Mouse (Mus musculus) embryonic facial prominence, embryonic 15.5 days (tissue): ENCODE measurements around the gene Map3k12. TPM values are rescaled to one million over a fixed set of nuclear protein-coding genes. Genes with fewer than 3 reads are reported as not detected.
A peak's percentile ranks its signal among the peaks of the same experiment; 100 is the strongest.

Experiments used
- ATAC-seq: fragments of 200-750 bp; cut with Nextera tagmentation; 2 replicates; pipeline ENCODE4 v1.8.0; 2017; ENCODE audit warnings: low read depth, moderate TSS enrichment; ENCODE audit not compliant: insufficient number of reproducible peaks, low FRiP score, low TSS enrichment
- H3K27ac ChIP-seq: fragments of 300-500 bp; sonication (generic); replicated peaks from 2 replicates; pipeline ENCODE4 v1.5.1; 2015; ENCODE audit warnings: mild to moderate bottlenecking, inconsistent platforms
- H3K27me3 ChIP-seq: fragments of 300-500 bp; sonication (generic); 2 replicates; pipeline ENCODE4 v1.6.1; 2015; ENCODE audit warnings: inconsistent platforms
- H3K36me3 ChIP-seq: fragments of 300-500 bp; sonication (generic); 2 replicates; pipeline ENCODE4 v1.6.1; 2015; ENCODE audit warnings: mild to moderate bottlenecking, inconsistent platforms
- H3K4me1 ChIP-seq: fragments of 300-500 bp; sonication (generic); 2 replicates; pipeline ENCODE4 v1.6.1; 2015; ENCODE audit warnings: inconsistent platforms
- H3K4me2 ChIP-seq: fragments of 300-500 bp; sonication (generic); replicated peaks from 2 replicates; pipeline ENCODE4 v1.6.1; 2015; ENCODE audit warnings: mild to moderate bottlenecking, inconsistent platforms
- H3K4me3 ChIP-seq: fragments of 300-500 bp; sonication (generic); replicated peaks from 2 replicates; pipeline ENCODE4 v1.5.1; 2015; ENCODE audit warnings: mild to moderate bottlenecking, inconsistent platforms
- H3K9ac ChIP-seq: fragments of 300-500 bp; sonication (generic); 2 replicates; pipeline ENCODE4 v1.6.1; 2015; ENCODE audit warnings: inconsistent platforms
- H3K9me3 ChIP-seq: fragments of 300-500 bp; sonication (generic); replicated peaks from 2 replicates; pipeline ENCODE4 v1.6.1; 2016; ENCODE audit warnings: inconsistent platforms
- WGBS: fragments of 180-500 bp; shearing (Covaris S2); methylation state at CpG from one replicate; pipeline ENCODE4 v1.1.7; 2015; 5-methylcytosine and 5-hydroxymethylcytosine counted together
- polyA plus RNA-seq: library from polyadenylated mRNA; unstranded; fragments of >200 nt; fragmentation: Nextera tagmentation; extraction: Ambion mirVana; gene quantifications from 2 replicates; pipeline ENCODE4 v1.2.1, GENCODE M21; 2015

Map3k12 gene
- polyA plus RNA-seq, 1 experiment from 2014 or later = 21.3 TPM

DNA sequence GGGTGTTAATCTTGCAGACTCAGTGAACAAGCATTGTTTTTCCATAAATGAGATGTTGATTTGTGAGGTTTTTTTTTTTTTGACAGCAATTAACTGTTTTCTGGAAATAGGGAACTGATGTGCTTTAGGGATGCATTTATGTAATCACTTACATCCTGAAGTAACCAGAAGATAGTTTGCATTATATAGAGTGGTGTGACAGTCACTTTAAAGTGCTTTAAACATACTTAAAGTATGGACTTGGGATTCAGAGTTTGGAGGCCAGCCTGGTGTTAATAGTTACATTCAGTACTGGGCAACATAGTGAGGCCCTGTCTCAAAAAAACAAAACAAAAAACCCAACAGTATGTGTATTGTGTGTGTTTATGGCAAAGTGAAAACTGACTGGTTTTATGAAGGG is 45.1 kb downstream of the Map3k12 start:
- peak overlapping the region; percentile 93; the same call in 1 of the 2 replicates for H3K9ac ChIP-seq
- no peaks in the 10 kb centered on the region for H3K27me3 ChIP-seq
- H3K9me3 ChIP-seq = no peaks in the 10 kb centered on the region
- ATAC-seq = no peak
- H3K4me3 ChIP-seq = peak overlapping the region; percentile 86
- peaks cover 39% of the 10 kb centered on the region for H3K36me3 ChIP-seq
- peaks cover 15% of the 10 kb centered on the region for H3K4me1 ChIP-seq
- peak overlapping the region; percentile 52 for H3K4me2 ChIP-seq
- no peak overlapping the region for H3K27ac ChIP-seq

DNA sequence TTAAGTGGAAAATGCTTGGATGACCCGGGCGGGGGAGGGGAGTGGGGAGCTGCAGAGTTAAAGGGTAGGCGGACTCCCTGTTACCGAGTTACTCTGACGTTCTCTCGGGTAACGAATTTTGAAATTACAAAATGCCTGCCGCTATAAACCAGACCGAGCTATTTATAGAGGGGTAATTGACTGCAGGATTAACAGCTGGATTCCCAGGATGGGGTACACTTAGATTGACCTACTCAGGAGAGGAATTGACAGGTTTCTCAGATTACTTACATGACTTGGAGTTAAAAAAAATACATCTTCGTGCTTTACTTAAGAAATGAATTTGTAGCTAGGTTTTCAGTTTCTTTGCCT is 45.6 kb downstream of the Map3k12 start:
- Histone ChIP-seq H3K36me3 (peaks cover 36% of the 10 kb centered on the region), H3K9ac (peak overlapping the region; percentile 93), H3K27me3 (no peaks in the 10 kb centered on the region), H3K4me3 (peak overlapping the region; percentile 86), H3K27ac (peak overlapping the region; percentile 98), H3K4me2 (peak overlapping the region; percentile 52), H3K4me1 (peaks cover 15% of the 10 kb centered on the region), H3K9me3 (no peaks in the 10 kb centered on the region)
- WGBS = 1% methylated on average over 10 of the region's 10 CpGs
- ATAC-seq = no peak

DNA sequence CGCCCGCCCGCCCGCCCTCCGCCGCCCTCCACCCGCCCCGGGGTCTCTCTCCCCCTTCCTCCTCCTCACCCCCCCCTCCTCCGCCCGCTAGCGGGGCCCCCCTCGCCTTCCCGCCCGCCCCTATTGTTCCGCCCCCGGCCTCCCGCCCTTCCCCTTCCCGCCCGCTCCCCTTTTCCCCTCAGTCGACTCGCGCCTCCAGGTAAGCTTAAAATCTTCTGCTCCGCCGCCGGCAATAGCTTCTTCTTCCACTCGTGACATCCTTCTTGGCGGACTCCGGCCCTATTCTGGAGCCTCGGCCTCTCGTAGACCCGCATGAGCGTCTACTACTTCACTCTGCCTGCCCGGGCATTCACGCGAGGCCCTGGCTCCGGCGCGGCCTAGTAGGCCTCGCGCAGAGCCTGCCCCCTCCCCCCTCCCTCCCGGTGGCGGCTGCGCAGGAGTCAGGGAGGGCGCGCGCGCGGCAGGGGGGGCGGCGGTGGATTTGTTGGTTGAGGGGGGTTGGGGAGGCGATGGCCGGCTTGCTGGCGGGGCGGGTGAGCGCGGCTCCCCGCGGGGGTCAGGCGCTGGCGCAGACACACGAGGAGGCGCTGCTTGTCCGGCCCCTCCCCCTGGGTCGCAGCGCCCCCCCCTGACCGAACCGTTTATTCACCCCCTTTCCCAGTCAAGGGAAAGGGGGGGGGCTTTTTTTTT is 46.1 kb downstream of the Map3k12 start:
- H3K9me3 ChIP-seq = no peaks in the 10 kb centered on the region
- peak; percentile 68 for ATAC-seq
- peaks cover 31% of the 10 kb centered on the region for H3K36me3 ChIP-seq
- peaks cover 15% of the 10 kb centered on the region for H3K4me1 ChIP-seq
- H3K27ac ChIP-seq = peak overlapping the region; percentile 98
- under 1% methylated on average over 42 of the region's 67 CpGs for WGBS
- H3K9ac ChIP-seq = peak overlapping the region; percentile 93
- H3K4me2 ChIP-seq = peak overlapping the region; percentile 52
- no peaks in the 10 kb centered on the region for H3K27me3 ChIP-seq
- H3K4me3 ChIP-seq = peak overlapping the region; percentile 86

DNA sequence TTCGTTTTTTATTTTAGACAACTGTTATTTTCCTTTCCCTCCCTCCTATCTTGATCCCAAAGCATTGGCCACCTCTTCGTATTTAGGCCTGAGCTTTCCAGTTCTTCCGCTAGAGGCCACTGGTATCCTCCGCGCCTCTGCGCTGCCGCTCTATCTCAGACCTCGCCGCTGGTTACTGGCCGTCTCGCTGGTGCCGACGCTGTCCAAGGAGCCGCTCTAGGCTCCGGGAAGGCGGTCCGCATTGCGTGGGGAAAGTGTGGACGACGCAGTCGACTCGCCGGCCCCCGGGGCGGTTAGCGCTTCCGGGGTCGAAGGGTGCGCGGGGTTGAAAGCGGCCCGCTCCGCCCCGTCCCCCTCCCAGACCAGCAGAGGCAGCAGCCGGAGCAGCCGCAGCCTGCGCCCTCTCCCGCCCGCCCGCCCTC is 46.7 kb downstream of the Map3k12 start, which contains the start of gene Pcbp2:
TSS of gene Pcbp2 (plus strand) at position 357 of the 422 bp plus-strand sequence.
- ATAC-seq = peak; percentile 98
- WGBS = under 1% methylated on average over 36 of the region's 40 CpGs

DNA sequence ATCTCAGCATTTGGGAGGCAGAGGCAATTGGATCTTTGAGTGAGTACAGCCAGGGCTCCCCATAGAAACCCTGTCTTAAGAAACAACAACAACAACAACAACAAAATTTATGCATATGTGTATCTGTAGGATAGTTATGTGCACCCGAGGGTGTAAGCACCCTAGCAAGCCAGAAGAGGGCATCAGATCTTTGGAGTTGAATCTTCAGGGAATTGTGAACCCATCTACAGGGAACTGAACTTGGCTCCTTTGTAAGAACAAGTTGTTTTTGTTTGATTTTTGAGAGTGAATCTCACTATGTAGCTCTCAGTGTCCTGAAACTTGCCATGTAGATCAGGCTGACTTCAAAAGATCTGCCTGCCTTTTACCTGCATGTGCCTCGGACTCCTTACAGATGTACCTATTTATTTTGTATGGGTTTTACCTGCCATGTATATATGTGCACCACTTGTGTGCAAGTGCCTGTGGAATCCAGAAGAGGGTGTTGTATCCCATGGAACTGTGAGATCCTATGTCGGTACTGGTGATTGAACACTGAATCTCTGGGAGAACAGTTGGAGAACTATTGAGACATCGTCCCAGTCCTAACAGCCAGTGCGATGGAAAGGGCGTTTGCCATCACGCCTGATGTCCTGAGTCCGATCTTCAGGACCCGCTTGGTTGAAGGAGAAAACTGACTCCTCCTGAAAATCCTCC is 48.0 kb downstream of the Map3k12 start:
- Histone ChIP-seq H3K27me3 (no peaks in the 10 kb centered on the region), H3K4me3 (no peak overlapping the region), H3K27ac (no peak overlapping the region), H3K36me3 (peaks cover 12% of the 10 kb centered on the region; the same call in 1 of the 2 replicates), H3K9ac (no peak overlapping the region), H3K9me3 (no peaks in the 10 kb centered on the region), H3K4me2 (no peak overlapping the region), H3K4me1 (peaks cover 15% of the 10 kb centered on the region)
- 94% methylated on average over 9 of the region's 9 CpGs for WGBS
- ATAC-seq = no peak

More for the DNA sequence above, 46.7 kb downstream of the Map3k12 start, which contains the start of gene Pcbp2:
- Histone ChIP-seq H3K4me1 (peaks cover 15% of the 10 kb centered on the region), H3K27me3 (no peaks in the 10 kb centered on the region), H3K9me3 (no peaks in the 10 kb centered on the region), H3K27ac (peak within 1 kb of the TSS; percentile 98), H3K4me3 (peak within 1 kb of the TSS; percentile 86), H3K9ac (peak within 1 kb of the TSS; percentile 93), H3K36me3 (peaks cover 25% of the 10 kb centered on the region), H3K4me2 (peak within 1 kb of the TSS; percentile 52)

DNA sequence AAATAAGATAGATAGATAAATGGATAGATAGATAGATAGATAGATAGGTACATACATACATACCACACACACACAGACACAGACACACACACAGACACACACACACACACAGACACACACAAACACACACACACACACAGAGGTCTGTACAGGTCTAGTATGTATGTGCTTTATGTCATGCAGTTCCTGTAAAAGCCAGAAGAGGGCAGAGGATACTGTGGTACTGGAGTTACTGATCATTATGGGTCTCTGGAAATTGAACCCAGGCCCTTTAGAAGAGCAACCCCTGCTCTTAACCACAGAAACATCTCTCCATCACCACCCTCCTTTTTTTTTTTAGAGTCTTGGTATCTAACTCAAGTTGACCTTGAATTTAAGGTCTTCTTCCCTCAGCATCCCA is 53.2 kb downstream of the Map3k12 start:
- H3K4me2 ChIP-seq = no peak overlapping the region
- no peaks in the 10 kb centered on the region for H3K27me3 ChIP-seq
- H3K9ac ChIP-seq = no peak overlapping the region
- no peak overlapping the region for H3K4me3 ChIP-seq
- ATAC-seq = no peak
- H3K36me3 ChIP-seq = peaks cover 11% of the 10 kb centered on the region
- no peaks in the 10 kb centered on the region for H3K9me3 ChIP-seq
- no peak overlapping the region for H3K27ac ChIP-seq
- peaks cover 16% of the 10 kb centered on the region for H3K4me1 ChIP-seq

DNA sequence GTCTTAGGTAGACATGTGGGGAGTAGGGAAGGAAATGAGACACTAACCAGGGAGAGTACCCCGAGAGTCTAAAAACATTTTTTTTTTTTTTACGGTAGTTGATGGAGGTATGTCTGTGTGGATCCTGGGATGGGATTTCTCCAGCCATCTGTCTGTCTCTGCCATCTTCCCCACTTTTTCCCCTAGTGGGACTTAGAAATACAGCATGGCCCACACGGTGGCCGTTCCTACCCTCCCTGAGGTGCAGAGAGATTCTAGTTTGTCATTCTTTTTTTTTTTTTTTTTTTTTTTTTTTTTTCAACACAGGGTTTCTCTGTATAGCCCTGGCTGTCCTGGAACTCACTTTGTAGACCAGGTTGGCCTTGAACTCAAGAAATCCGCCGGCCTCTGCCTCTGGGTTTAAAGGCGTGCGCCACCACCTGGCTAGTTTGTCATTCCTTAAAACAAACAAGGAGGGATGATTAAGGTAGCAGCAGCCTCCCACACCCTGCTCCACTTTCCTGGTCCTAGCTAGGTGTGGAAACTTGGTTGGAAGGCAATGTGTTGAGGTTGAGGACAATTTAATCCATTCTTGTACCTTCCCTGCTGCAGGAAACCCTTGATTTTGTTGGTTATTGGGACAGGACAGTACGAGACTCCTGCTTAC is 55.3 kb downstream of the Map3k12 start:
- ATAC-seq = no peak
- no peaks in the 10 kb centered on the region for H3K27me3 ChIP-seq
- H3K4me1 ChIP-seq = peaks cover 19% of the 10 kb centered on the region
- no peak overlapping the region for H3K9ac ChIP-seq
- no peaks in the 10 kb centered on the region for H3K9me3 ChIP-seq
- no peak overlapping the region for H3K4me3 ChIP-seq
- H3K36me3 ChIP-seq = peaks cover 8% of the 10 kb centered on the region
- H3K27ac ChIP-seq = no peak overlapping the region
- no peak overlapping the region for H3K4me2 ChIP-seq
- WGBS = 79% methylated on average over 9 of the region's 9 CpGs

DNA sequence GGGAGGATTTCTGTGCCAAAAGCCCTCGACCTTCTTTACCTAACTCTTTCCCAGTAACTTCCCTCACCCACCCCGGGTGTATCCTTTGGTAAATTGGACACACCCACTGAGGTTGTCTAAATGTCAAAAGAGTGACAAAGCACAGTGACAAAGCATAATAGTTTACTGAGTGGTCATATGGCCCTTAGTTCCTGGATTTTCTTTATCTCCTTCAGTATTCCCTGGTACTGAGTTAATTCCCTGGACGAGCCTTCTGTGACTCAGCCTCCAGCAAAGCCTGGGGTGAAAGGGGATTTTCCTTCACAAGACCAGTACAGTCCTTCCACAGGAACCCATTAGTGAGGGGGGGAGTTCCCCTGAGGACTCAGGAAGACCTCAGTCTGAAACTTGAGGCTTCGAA is 55.9 kb downstream of the Map3k12 start:
- no peak for ATAC-seq
- H3K4me3 ChIP-seq = no peak overlapping the region
- no peaks in the 10 kb centered on the region for H3K27me3 ChIP-seq
- 52% methylated on average over 4 of the region's 4 CpGs for WGBS
- H3K4me2 ChIP-seq = no peak overlapping the region
- peaks cover 8% of the 10 kb centered on the region for H3K36me3 ChIP-seq
- no peaks in the 10 kb centered on the region for H3K9me3 ChIP-seq
- no peak overlapping the region for H3K9ac ChIP-seq
- peaks cover 19% of the 10 kb centered on the region for H3K4me1 ChIP-seq
- no peak overlapping the region for H3K27ac ChIP-seq

DNA sequence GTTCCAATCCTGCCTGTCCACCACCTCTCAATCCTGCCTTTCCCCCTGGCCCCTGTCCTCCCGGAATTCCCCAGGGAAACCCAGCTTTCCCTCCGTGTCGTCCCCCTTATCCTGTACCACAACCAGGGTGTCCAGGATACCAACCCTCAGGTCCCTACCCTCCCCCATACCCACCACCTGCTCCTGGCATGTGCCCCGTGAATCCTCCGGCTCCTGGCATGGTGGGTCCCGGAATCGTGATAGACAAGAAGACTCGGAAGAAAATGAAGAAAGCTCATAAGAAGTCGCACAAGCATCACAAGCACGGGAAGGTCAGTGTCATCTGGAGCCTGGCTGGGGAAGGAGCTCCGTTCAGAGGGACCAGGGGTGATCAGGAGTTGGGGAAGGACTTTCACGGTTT is 56.5 kb downstream of the Map3k12 start:
- Histone ChIP-seq H3K4me3 (no peak overlapping the region), H3K4me1 (peaks cover 19% of the 10 kb centered on the region), H3K36me3 (peaks cover 8% of the 10 kb centered on the region), H3K9me3 (no peaks in the 10 kb centered on the region), H3K4me2 (no peak overlapping the region), H3K27me3 (no peaks in the 10 kb centered on the region), H3K27ac (no peak overlapping the region), H3K9ac (no peak overlapping the region)
- no peak for ATAC-seq
- WGBS = 76% methylated on average over 12 of the region's 12 CpGs

DNA sequence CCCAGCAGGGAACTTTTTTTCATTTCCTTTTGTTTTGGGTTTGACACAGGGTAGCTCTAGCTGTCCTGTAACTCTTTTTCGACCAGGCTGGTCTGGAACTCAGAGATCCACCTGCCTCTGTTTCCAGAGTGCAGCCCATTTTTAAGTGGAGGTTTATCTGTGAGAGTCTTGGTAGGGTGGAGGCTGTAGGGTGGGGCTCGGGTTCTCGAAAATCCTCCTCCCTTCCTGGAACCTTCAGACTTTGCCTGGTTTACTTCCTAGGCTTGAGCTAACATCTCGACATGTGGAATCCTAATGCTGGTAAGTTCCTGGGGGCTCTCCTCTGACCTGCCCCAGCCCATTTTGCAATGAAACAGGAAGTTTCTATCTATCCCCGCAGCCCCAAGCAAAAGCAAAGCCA is 57.0 kb downstream of the Map3k12 start:
- H3K36me3 ChIP-seq = peaks cover 8% of the 10 kb centered on the region
- H3K9ac ChIP-seq = no peak overlapping the region
- H3K27ac ChIP-seq = no peak overlapping the region
- ATAC-seq = no peak
- H3K4me2 ChIP-seq = peak overlapping the region; percentile 56
- 60% methylated on average over 5 of the region's 5 CpGs for WGBS
- H3K27me3 ChIP-seq = no peaks in the 10 kb centered on the region
- peaks cover 19% of the 10 kb centered on the region for H3K4me1 ChIP-seq
- H3K9me3 ChIP-seq = no peaks in the 10 kb centered on the region
- peak overlapping the region; percentile 51 for H3K4me3 ChIP-seq

DNA sequence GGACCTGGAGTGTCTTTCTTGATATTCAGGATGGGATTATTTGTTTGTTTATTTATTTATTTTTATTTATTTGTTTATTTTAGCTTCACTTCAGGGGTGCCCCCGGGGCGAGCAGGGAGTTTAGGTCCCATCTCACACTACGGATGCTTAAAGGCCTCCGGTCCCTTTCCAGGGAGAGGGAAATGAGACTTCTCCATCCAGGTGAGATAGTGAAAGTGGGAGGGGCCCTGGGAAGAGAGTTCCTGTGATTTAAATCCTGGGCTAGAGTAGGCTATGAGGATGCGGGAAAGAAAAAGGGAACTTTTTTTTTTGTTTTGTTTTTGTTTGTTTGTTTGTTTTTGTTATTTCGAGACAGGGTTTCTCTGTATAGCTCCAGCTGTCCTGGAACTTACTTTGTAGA is 57.5 kb downstream of the Map3k12 start:
- peak overlapping the region; percentile 56 for H3K4me2 ChIP-seq
- H3K36me3 ChIP-seq = peaks cover 8% of the 10 kb centered on the region
- H3K4me3 ChIP-seq = peak overlapping the region; percentile 51
- H3K27me3 ChIP-seq = no peaks in the 10 kb centered on the region
- H3K4me1 ChIP-seq = peaks cover 19% of the 10 kb centered on the region
- no peaks in the 10 kb centered on the region for H3K9me3 ChIP-seq
- H3K9ac ChIP-seq = peak overlapping the region; percentile 27
- 0 out of 2 replicates have a peak overlapping the region, but pooled peaks have one; percentile 12 for H3K27ac ChIP-seq
- ATAC-seq = no peak
- WGBS = 29% methylated on average over 6 of the region's 6 CpGs
